Mouse (Mus musculus) hindbrain, embryonic 11.5 days (tissue): Measurements from ENCODE around the gene Smyd2. TPM values are rescaled to one million over a fixed set of nuclear protein-coding genes. Genes with fewer than 3 reads are reported as not detected.

Experiments used
- ATAC-seq: fragments of 200-750 bp; cut with Nextera tagmentation; 2 replicates; pipeline ENCODE4 v1.8.0; 2017; ENCODE audit warnings: mild to moderate bottlenecking, moderate TSS enrichment, moderate library complexity; ENCODE audit not compliant: low FRiP score
- DNase-seq: peaks from one replicate; pipeline ENCODE4 v3.0.0-alpha.2; 2015; ENCODE audit warnings: low spot score
- H3K27ac ChIP-seq: fragments of 300-500 bp; sonication (generic); 2 replicates; pipeline ENCODE4 v1.5.1; 2014; ENCODE audit warnings: mild to moderate bottlenecking, low read depth, low read length
- H3K27me3 ChIP-seq: fragments of 300-500 bp; sonication (generic); 2 replicates; pipeline ENCODE4 v1.6.1; 2014; ENCODE audit warnings: mild to moderate bottlenecking, low read length, moderate library complexity, mixed read lengths; ENCODE audit not compliant: control insufficient read depth, insufficient read depth
- H3K36me3 ChIP-seq: fragments of 300-500 bp; sonication (generic); 2 replicates; pipeline ENCODE4 v1.6.1; 2014; ENCODE audit warnings: mild to moderate bottlenecking, low read length, moderate library complexity, mixed read lengths; ENCODE audit not compliant: control insufficient read depth, insufficient read depth
- H3K4me1 ChIP-seq: fragments of 300-500 bp; sonication (generic); replicated peaks from 2 replicates; pipeline ENCODE4 v1.6.1; 2014; ENCODE audit warnings: low read length, mixed read lengths; ENCODE audit not compliant: control insufficient read depth, insufficient read depth
- H3K4me2 ChIP-seq: fragments of 300-500 bp; sonication (generic); replicated peaks from 2 replicates; pipeline ENCODE4 v1.6.1; 2014; ENCODE audit warnings: mild to moderate bottlenecking, low read depth, low read length
- H3K4me3 ChIP-seq: fragments of 300-500 bp; sonication (generic); 2 replicates; pipeline ENCODE4 v1.5.1; 2014; ENCODE audit warnings: low read depth, low read length
- H3K9ac ChIP-seq: fragments of 300-500 bp; sonication (generic); 2 replicates; pipeline ENCODE4 v1.6.1; 2014; ENCODE audit warnings: low read depth, low read length
- H3K9me3 ChIP-seq: fragments of 300-500 bp; sonication (generic); 2 replicates; pipeline ENCODE4 v1.6.1; 2016; ENCODE audit warnings: low read length; ENCODE audit not compliant: control insufficient read depth
- WGBS: fragments of 180-500 bp; shearing (Covaris S2); extraction: QIAGEN DNeasy Blood & Tissue Kit; methylation state at CpG from one replicate; pipeline ENCODE4 v1.1.7; 2014; 5-methylcytosine and 5-hydroxymethylcytosine counted together
- polyA plus RNA-seq: library from polyadenylated mRNA; unstranded; fragments of >200 nt; fragmentation: Nextera tagmentation; extraction: Ambion mirVana; gene quantifications from 2 replicates; pipeline ENCODE4 v1.2.1, GENCODE M21; 2014

Smyd2 gene
- polyA plus RNA-seq, 1 experiment from 2014 or later, result 54.7 TPM

DNA sequence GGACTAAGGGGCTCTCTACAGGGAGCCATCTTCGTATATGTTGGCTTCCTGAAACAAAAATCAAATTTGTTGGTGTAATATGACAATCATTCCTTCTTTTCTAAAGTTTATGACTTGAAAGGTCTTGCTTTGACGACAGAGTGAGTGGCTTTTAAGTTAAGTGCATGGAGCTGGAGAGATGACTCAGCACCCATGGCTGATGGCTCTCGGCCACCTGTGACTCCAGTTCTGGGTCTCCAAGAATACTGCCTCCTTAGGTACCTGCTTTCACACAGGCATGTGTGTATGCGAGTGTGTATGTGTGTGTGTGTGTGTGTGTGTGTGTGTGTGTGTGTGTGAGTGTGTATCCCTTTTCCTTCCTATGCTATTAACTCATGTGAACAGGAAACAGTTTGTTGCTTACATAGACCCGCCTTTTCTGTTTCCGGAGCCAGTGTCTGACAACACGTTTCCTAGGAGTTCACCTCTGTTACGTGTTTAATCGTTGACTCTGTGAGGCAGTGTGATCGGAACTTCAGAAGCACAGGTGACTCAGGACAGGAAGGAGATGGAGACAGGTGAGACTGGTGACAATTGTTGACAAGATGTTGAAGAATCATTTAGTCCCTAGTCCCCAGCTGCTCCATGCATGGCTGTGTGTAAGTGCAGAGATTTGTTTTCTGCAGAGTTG is 14.4 kb upstream of the Smyd2 start:
- Histone ChIP-seq H3K27ac (no peak overlapping the region), H3K27me3 (no peaks in the 10 kb centered on the region), H3K9ac (no peak overlapping the region), H3K4me2 (no peak overlapping the region), H3K36me3 (no peaks in the 10 kb centered on the region), H3K9me3 (no peaks in the 10 kb centered on the region), H3K4me1 (no peaks in the 10 kb centered on the region), H3K4me3 (no peak overlapping the region)
- no peak for DNase-seq
- no peak for ATAC-seq
- 87% methylated on average over 10 of the region's 10 CpGs for WGBS

DNA sequence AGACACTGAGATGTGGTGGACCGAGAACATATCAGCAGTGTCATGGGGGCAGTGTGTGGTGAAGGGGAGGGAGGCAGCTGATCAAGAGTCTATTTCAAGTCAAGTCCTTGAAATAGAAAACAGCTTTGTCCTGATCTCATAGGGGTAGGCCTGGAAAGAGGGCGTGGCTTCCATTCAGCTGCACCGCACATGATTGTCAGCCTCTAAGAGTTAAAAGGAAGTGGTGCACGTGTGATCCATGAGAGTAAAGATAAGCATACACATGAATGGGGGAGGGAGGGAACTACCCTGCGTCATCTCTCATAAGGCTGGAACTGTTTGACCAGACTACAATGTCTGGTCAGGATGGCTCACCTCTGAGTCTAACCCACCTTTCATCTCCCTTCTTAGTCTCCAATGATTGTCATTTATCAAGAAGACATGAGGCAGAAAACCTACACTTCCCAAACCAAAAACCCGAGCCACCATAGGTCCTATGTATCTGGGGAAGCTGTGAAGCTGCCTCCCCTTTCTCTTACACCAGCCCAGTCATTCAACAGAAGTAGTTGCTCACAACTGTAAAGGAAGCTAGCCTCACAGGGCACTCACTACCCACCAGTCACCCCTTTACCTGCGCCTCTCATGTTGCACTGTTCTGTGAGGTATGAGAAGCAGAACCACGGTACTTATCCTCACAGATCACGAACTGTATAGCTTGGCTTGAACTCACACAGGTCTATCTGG is 11.5 kb upstream of the Smyd2 start:
- Histone ChIP-seq H3K4me2 (no peak overlapping the region), H3K4me3 (no peak overlapping the region), H3K36me3 (no peaks in the 10 kb centered on the region), H3K9me3 (no peaks in the 10 kb centered on the region), H3K4me1 (no peaks in the 10 kb centered on the region), H3K27me3 (no peaks in the 10 kb centered on the region), H3K9ac (no peak overlapping the region), H3K27ac (no peak overlapping the region)
- DNase-seq, result no peak
- 71% methylated on average over 9 of the region's 9 CpGs for WGBS
- no peak for ATAC-seq

DNA sequence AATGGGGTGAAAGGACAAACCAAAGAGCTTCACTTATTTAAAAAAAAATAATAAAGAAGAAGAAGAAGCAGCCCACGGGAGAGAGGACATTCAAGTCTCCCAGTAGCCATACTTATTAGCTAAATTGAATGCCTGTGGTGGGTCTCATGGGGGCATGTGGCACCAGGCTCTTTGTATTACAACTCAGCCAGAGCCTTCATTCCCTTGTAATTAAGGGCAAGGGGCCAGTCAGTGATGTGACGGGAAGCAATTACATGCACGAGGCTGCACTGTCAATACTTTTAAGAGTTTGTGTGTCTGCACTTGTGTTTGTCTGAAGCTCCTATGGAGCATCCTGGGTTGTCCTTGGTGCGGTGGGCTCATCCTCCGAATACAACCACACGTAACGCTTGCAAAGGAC is 10.8 kb upstream of the Smyd2 start:
- no peaks in the 10 kb centered on the region for H3K36me3 ChIP-seq
- H3K9me3 ChIP-seq, result no peaks in the 10 kb centered on the region
- no peak for ATAC-seq
- no peak overlapping the region for H3K9ac ChIP-seq
- no peaks in the 10 kb centered on the region for H3K4me1 ChIP-seq
- H3K27ac ChIP-seq, result no peak overlapping the region
- H3K27me3 ChIP-seq, result no peaks in the 10 kb centered on the region
- no peak overlapping the region for H3K4me3 ChIP-seq
- no peak overlapping the region for H3K4me2 ChIP-seq
- 64% methylated on average over 7 of the region's 7 CpGs for WGBS
- no peak for DNase-seq

DNA sequence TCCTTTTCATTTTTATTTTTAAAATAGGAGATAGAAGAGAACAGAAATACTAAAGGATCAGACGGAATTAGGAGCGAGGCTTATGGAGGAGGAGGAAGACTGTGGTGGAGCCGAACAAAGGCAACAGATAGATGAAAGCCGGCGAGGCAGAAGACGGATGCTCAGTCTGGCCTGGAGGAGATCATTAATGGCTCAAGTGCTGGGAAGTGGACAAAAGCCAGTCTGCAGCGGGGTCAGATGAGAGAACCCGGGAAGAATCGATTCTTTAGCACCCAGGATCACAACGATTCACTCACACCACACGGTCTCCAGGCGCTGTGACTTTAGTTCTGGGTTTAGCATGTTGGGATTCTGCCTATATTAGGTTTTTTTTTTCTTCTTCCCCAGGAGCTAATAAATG is 10.0 kb upstream of the Smyd2 start:
- no peaks in the 10 kb centered on the region for H3K9me3 ChIP-seq

DNA sequence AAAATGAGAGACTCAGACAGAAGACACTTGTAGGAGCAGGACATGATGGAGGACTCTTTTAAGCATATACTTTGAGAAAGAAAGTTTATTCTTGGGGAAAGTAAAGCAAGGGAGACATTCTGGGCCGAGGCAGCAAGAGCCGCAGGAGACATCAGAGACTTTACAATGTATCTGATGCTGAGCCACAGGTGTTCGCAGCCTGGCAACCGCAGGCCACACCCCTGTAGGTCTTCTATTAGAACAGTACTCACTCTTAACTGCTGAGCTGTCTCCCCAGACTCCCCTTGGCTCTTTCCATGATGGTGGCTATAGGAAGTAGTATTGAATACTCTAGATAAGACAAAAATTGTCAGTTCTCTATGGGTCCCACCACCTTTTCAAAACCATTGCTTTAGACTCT is 7.7 kb upstream of the Smyd2 start:
- ATAC-seq (no peak), DNase-seq (no peak)
- H3K4me1 ChIP-seq, result no peaks in the 10 kb centered on the region
- no peaks in the 10 kb centered on the region for H3K36me3 ChIP-seq
- WGBS, result 51% methylated on average over 4 of the region's 4 CpGs
- H3K27ac ChIP-seq, result no peak overlapping the region
- no peaks in the 10 kb centered on the region for H3K27me3 ChIP-seq
- no peak overlapping the region for H3K4me3 ChIP-seq
- no peak overlapping the region for H3K4me2 ChIP-seq
- H3K9me3 ChIP-seq, result no peaks in the 10 kb centered on the region
- H3K9ac ChIP-seq, result no peak overlapping the region

More for the DNA sequence above, 10.0 kb upstream of the Smyd2 start:
- H3K4me2 ChIP-seq, result no peak overlapping the region
- H3K27me3 ChIP-seq, result no peaks in the 10 kb centered on the region
- H3K9ac ChIP-seq, result no peak overlapping the region
- ATAC-seq (no peak), DNase-seq (no peak)
- H3K27ac ChIP-seq, result no peak overlapping the region
- no peaks in the 10 kb centered on the region for H3K4me1 ChIP-seq
- no peaks in the 10 kb centered on the region for H3K36me3 ChIP-seq
- H3K4me3 ChIP-seq, result no peak overlapping the region
- WGBS, result 41% methylated on average over 12 of the region's 12 CpGs

DNA sequence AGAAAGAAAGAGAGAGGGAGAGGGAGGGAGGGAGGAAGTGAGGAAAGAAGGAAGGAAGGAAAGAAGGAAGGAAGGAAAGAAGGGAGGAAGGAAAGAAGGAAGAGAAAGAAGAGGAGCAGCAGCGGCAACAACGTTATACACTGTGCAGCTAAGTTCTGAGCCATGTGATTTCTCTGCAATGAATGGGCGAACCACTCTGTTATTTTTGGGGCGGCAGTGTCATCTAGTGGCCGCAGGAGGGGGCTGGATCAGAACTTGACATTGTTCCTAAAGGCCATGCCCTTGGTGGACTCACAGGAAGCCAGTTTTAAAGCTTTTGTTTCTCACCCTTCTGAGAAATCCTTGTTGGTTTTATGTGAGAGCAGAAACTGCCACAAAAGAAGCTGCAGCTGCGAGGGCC is 5.5 kb upstream of the Smyd2 start:
- no peak overlapping the region for H3K4me2 ChIP-seq
- H3K36me3 ChIP-seq, result no peaks in the 10 kb centered on the region
- no peak overlapping the region for H3K27ac ChIP-seq
- 4% methylated on average over 6 of the region's 6 CpGs for WGBS
- H3K9ac ChIP-seq, result no peak overlapping the region
- no peaks in the 10 kb centered on the region for H3K27me3 ChIP-seq
- no peaks in the 10 kb centered on the region for H3K4me1 ChIP-seq
- H3K4me3 ChIP-seq, result no peak overlapping the region
- DNase-seq, result peak; percentile 76
- H3K9me3 ChIP-seq, result no peaks in the 10 kb centered on the region
- 0 out of 2 replicates have a peak, but pooled peaks have one; percentile 57 for ATAC-seq

DNA sequence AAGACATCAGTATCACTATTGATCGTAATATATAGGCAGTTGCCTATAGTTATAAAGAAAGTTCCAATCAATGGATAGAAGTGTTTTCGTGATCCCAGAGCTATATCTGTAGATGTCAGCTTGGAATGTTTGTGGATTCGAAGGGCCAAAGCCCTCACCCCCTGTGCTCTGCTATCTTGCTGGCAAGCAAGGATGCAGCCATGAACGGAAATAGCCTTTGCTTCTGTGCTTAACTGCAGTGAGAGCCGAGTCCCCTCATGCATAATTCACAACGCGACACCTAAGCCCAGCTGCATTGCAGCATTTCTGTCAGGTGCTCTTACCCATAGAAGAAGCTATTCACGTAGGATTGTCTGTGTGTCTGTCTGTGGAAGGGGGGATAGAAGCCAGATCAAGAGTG is 4.1 kb upstream of the Smyd2 start:
- no peak overlapping the region for H3K9ac ChIP-seq
- no peak overlapping the region for H3K4me3 ChIP-seq
- H3K27ac ChIP-seq, result no peak overlapping the region
- H3K36me3 ChIP-seq, result no peaks in the 10 kb centered on the region
- 65% methylated on average over 8 of the region's 8 CpGs for WGBS
- ATAC-seq (no peak), DNase-seq (no peak)
- no peaks in the 10 kb centered on the region for H3K27me3 ChIP-seq
- H3K9me3 ChIP-seq, result no peaks in the 10 kb centered on the region
- no peak overlapping the region for H3K4me2 ChIP-seq
- H3K4me1 ChIP-seq, result peaks cover 2% of the 10 kb centered on the region; the same call in 1 of the 2 replicates

DNA sequence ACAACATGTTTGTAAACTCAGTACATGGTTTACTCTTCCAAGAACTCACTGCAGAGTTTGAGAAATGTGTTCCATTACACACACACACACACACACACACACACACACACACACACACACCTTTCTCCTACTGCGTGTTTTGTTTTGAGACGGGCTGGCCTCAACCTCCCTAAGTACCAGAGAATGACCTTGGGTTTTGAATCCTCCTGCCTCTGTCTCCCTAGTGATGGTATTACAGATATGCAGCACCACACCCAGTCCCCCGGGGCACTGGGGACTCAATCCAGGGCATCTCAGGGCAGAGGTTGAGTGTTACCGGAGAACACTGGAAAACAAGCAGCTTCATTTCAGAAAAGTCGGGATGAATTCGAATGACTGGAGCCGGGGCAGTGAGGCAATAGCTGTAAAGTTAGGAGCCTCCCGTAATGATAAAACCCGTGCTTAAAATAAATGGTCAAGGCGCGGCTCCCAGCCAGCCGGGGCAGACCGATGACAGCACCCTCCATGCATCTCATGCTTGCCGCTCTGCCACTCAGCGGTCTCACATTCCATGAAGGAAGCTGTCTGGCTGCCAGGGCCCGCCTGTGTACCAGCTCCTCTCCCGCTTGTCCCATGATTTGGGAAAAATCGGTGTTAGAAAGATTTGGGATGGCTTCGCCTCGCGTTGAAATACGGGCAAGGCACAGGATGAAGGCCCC is 1.9 kb upstream of the Smyd2 start:
- Histone ChIP-seq H3K9ac (no peak overlapping the region), H3K27me3 (no peaks in the 10 kb centered on the region), H3K4me3 (no peak overlapping the region), H3K27ac (no peak overlapping the region), H3K4me2 (no peak overlapping the region), H3K9me3 (no peaks in the 10 kb centered on the region), H3K36me3 (no peaks in the 10 kb centered on the region), H3K4me1 (peaks cover 7% of the 10 kb centered on the region; the same call in 1 of the 2 replicates)
- WGBS, result 76% methylated on average over 22 of the region's 22 CpGs
- DNase-seq (no peak), ATAC-seq (no peak)
